Mouse (Mus musculus) thymus, adult 2 months (tissue): Measurements from ENCODE around the gene 2010111I01Rik.

Experiments used
- CTCF ChIP-seq: fragments of 200-500 bp; IDR thresholded peaks from 2 replicates; pipeline ENCODE4 v1.5.1; 2012; ENCODE audit warnings: mild to moderate bottlenecking, control low read depth, low read length, moderate library complexity, borderline replicate concordance; ENCODE audit not compliant: control insufficient read depth, poor library complexity, insufficient read depth; ENCODE audit errors: extremely low read depth
- POLR2A ChIP-seq: fragments of 200-500 bp; IDR thresholded peaks from 2 replicates; pipeline ENCODE4 v1.6.1; 2012; ENCODE audit warnings: mild to moderate bottlenecking, low read length, control low read depth, moderate library complexity; ENCODE audit not compliant: control insufficient read depth, poor library complexity, insufficient read depth; ENCODE audit errors: extremely low read depth

- no peak for TF ChIP-seq POLR2A
- TF ChIP-seq CTCF: no peak
These were observed 325.0 kb downstream of the 2010111I01Rik start for GRCm38 (mm10) chr13:63289687-63290086.
